Mouse (Mus musculus): ENCODE results near the gene Lyz2.
"Not testable (repeated sequence)": the region's sequence is repeated elsewhere in the genome, so short reads cannot be mapped to it uniquely, and the experiment has no call there.

DNA sequence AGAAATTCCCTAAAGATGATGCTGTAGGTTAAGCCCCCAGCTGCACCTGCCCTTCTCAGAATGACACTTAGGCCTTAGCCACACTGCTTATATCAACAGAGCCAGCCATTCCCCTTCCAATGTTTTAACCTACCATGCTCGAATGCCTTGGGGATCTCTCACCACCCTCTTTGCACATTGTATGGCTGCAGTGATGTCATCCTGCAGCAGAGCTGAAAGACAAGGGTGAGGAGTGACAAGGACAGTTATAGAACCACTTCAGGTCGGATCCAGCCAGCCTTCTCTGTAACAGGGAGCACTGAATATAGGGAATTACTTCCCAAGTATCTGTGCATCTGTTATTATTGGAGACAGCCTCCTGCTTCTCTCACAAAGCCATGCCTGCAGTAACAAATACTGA, 3.6 kb downstream of the Lyz2 start:
- not testable (repeated sequence) for TF ChIP-seq CTCF (IDR thresholded peaks at IDR 0.05; ENCODE audit: low read depth, low read length); POLR2A (IDR thresholded peaks at IDR 0.05; ENCODE audit: extremely low read depth, insufficient read depth, low read length)

Measured in liver, adult 2 months (tissue).